Mouse (Mus musculus) midbrain, embryonic 15.5 days (tissue): ENCODE results near the gene Wipf2. TPM values are rescaled to one million over a fixed set of nuclear protein-coding genes. Genes with fewer than 3 reads are reported as not detected.
A peak's percentile ranks its signal among the peaks of the same experiment; 100 is the strongest.

Experiments used
- ATAC-seq: fragments of 200-750 bp; cut with Nextera tagmentation; replicated peaks from 2 replicates; pipeline ENCODE4 v1.8.0; 2017; ENCODE audit warnings: moderate TSS enrichment
- H3K27ac ChIP-seq: fragments of 300-500 bp; sonication (generic); 2 replicates; pipeline ENCODE4 v1.5.1; 2015; ENCODE audit warnings: mild to moderate bottlenecking, inconsistent platforms
- H3K27me3 ChIP-seq: fragments of 300-500 bp; sonication (generic); replicated peaks from 2 replicates; pipeline ENCODE4 v1.6.1; 2015; ENCODE audit warnings: inconsistent platforms
- H3K36me3 ChIP-seq: fragments of 300-500 bp; sonication (generic); replicated peaks from 2 replicates; pipeline ENCODE4 v1.6.1; 2015; ENCODE audit warnings: inconsistent platforms
- H3K4me1 ChIP-seq: fragments of 300-500 bp; sonication (generic); 2 replicates; pipeline ENCODE4 v1.6.1; 2015; ENCODE audit warnings: inconsistent platforms
- H3K4me2 ChIP-seq: fragments of 300-500 bp; sonication (generic); 2 replicates; pipeline ENCODE4 v1.6.1; 2015; ENCODE audit warnings: inconsistent platforms, mild to moderate bottlenecking, moderate library complexity
- H3K4me3 ChIP-seq: fragments of 300-500 bp; sonication (generic); 2 replicates; pipeline ENCODE4 v1.5.1; 2015; ENCODE audit warnings: mild to moderate bottlenecking, inconsistent platforms
- H3K9ac ChIP-seq: fragments of 300-500 bp; sonication (generic); 2 replicates; pipeline ENCODE4 v1.6.1; 2015; ENCODE audit warnings: mild to moderate bottlenecking, inconsistent platforms
- H3K9me3 ChIP-seq: fragments of 300-500 bp; sonication (generic); 2 replicates; pipeline ENCODE4 v1.6.1; 2016; ENCODE audit warnings: inconsistent platforms
- WGBS: fragments of 180-500 bp; shearing (Covaris S2); methylation state at CpG from one replicate; pipeline ENCODE4 v1.1.7; 2015; ENCODE audit warnings: mixed read lengths; 5-methylcytosine and 5-hydroxymethylcytosine counted together
- polyA plus RNA-seq: library from polyadenylated mRNA; unstranded; fragments of >200 nt; fragmentation: Nextera tagmentation; extraction: Ambion mirVana; gene quantifications from 2 replicates; pipeline ENCODE4 v1.2.1, GENCODE M21; 2015

Gene Wipf2
- polyA plus RNA-seq, 1 experiment from 2014 or later: 4.9 TPM

GRCm38 (mm10) chr11:98837917-98838316, 25.5 kb upstream of the Wipf2 start:
- H3K36me3 ChIP-seq: peaks cover 6% of the 10 kb centered on the region
- no peaks in the 10 kb centered on the region for H3K27me3 ChIP-seq
- peak overlapping the region; percentile 59 for H3K4me3 ChIP-seq
- no peaks in the 10 kb centered on the region for H3K9me3 ChIP-seq
- H3K4me2 ChIP-seq: peak overlapping the region; percentile 85
- H3K9ac ChIP-seq: peak overlapping the region; percentile 70; the same call in 1 of the 2 replicates
- H3K4me1 ChIP-seq: peaks cover 28% of the 10 kb centered on the region
- WGBS: 47% methylated on average over 11 of the region's 11 CpGs
- no peak overlapping the region for H3K27ac ChIP-seq
- no peak for ATAC-seq

DNA sequence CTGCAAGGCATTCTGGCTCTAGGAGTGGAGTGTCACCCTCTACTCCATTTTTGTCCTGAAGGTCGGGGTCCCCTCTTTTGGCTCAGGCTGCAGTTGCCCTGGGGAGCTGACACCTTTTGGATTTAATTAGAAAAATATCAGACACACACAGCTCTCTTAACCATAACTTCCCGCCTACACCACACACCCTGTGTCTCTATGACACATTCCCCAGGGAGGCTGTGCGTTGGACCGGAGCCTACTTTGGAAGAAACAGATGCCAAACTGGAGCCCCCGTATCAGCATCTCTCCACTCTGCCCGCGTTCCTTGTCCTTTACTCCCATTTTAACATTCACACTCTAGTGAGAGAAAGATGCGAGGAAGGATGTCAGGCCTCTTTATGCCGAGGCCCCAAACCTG, 24.9 kb upstream of the Wipf2 start:
- Histone ChIP-seq H3K4me1 (peaks cover 28% of the 10 kb centered on the region), H3K27ac (no peak overlapping the region), H3K9ac (no peak overlapping the region), H3K27me3 (no peaks in the 10 kb centered on the region), H3K4me3 (no peak overlapping the region), H3K9me3 (no peaks in the 10 kb centered on the region), H3K36me3 (0 out of 2 replicates have a peak, but pooled peaks cover under 1% of the 10 kb centered on the region), H3K4me2 (peak overlapping the region; percentile 85)
- WGBS: 67% methylated on average over 9 of the region's 9 CpGs
- ATAC-seq: no peak

GRCm38 (mm10) chr11:98839402-98839801, 24.0 kb upstream of the Wipf2 start:
- H3K27ac ChIP-seq: no peak overlapping the region
- no peak overlapping the region for H3K4me2 ChIP-seq
- H3K27me3 ChIP-seq: no peaks in the 10 kb centered on the region
- H3K36me3 ChIP-seq: no peaks in the 10 kb centered on the region
- H3K9ac ChIP-seq: no peak overlapping the region
- ATAC-seq: no peak
- peaks cover 28% of the 10 kb centered on the region for H3K4me1 ChIP-seq
- no peak overlapping the region for H3K4me3 ChIP-seq
- H3K9me3 ChIP-seq: no peaks in the 10 kb centered on the region
- 61% methylated on average over 6 of the region's 6 CpGs for WGBS

DNA sequence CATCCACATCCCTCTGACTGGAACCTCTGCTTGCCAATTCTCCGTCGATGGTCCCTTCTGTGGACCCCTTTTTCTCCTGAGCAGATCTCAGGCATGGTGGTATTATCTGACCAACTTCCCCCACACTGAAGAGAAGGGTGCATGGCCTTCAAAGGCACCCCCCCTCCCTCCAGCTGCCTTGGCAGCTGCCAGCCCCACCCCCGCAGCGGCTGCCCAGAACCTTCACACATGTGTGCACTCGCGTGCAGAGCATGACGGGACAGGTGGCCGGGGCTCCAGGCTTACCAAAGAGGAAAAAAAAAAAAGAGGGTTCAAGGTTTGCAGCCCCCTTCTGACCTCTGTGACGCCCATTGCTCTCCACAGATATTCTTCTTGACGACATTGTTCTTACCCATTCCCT, 23.5 kb upstream of the Wipf2 start:
- Histone ChIP-seq H3K4me2 (no peak overlapping the region), H3K9me3 (no peaks in the 10 kb centered on the region), H3K9ac (no peak overlapping the region), H3K36me3 (no peaks in the 10 kb centered on the region), H3K27me3 (no peaks in the 10 kb centered on the region), H3K4me3 (no peak overlapping the region), H3K4me1 (peaks cover 27% of the 10 kb centered on the region), H3K27ac (no peak overlapping the region)
- ATAC-seq: no peak
- 72% methylated on average over 10 of the region's 10 CpGs for WGBS

GRCm38 (mm10) chr11:98846016-98846415, 17.4 kb upstream of the Wipf2 start:
- Histone ChIP-seq H3K27me3 (no peaks in the 10 kb centered on the region), H3K9ac (no peak overlapping the region), H3K4me2 (no peak overlapping the region), H3K4me1 (peaks cover 19% of the 10 kb centered on the region), H3K27ac (no peak overlapping the region), H3K9me3 (no peaks in the 10 kb centered on the region), H3K4me3 (no peak overlapping the region), H3K36me3 (no peaks in the 10 kb centered on the region)
- no peak for ATAC-seq
- WGBS: 54% methylated on average over 13 of the region's 13 CpGs

- Histone ChIP-seq H3K27me3 (no peaks in the 10 kb centered on the region), H3K36me3 (no peaks in the 10 kb centered on the region), H3K9me3 (no peaks in the 10 kb centered on the region), H3K4me3 (no peak overlapping the region), H3K9ac (no peak overlapping the region), H3K4me1 (peaks cover 20% of the 10 kb centered on the region), H3K4me2 (no peak overlapping the region), H3K27ac (no peak overlapping the region)
- no peak for ATAC-seq
- 70% methylated on average over 19 of the region's 19 CpGs for WGBS
These were observed 16.4 kb upstream of the Wipf2 start for GRCm38 (mm10) chr11:98846865-98847604.

- H3K4me1 ChIP-seq: peaks cover 20% of the 10 kb centered on the region
- H3K27me3 ChIP-seq: no peaks in the 10 kb centered on the region
- H3K4me2 ChIP-seq: no peak overlapping the region
- H3K4me3 ChIP-seq: no peak overlapping the region
- WGBS: 10% methylated on average over 19 of the region's 19 CpGs
- no peaks in the 10 kb centered on the region for H3K36me3 ChIP-seq
- no peak overlapping the region for H3K9ac ChIP-seq
- H3K27ac ChIP-seq: no peak overlapping the region
- ATAC-seq: no peak
- H3K9me3 ChIP-seq: no peaks in the 10 kb centered on the region
These were observed 14.1 kb upstream of the Wipf2 start for GRCm38 (mm10) chr11:98849196-98849894.

DNA sequence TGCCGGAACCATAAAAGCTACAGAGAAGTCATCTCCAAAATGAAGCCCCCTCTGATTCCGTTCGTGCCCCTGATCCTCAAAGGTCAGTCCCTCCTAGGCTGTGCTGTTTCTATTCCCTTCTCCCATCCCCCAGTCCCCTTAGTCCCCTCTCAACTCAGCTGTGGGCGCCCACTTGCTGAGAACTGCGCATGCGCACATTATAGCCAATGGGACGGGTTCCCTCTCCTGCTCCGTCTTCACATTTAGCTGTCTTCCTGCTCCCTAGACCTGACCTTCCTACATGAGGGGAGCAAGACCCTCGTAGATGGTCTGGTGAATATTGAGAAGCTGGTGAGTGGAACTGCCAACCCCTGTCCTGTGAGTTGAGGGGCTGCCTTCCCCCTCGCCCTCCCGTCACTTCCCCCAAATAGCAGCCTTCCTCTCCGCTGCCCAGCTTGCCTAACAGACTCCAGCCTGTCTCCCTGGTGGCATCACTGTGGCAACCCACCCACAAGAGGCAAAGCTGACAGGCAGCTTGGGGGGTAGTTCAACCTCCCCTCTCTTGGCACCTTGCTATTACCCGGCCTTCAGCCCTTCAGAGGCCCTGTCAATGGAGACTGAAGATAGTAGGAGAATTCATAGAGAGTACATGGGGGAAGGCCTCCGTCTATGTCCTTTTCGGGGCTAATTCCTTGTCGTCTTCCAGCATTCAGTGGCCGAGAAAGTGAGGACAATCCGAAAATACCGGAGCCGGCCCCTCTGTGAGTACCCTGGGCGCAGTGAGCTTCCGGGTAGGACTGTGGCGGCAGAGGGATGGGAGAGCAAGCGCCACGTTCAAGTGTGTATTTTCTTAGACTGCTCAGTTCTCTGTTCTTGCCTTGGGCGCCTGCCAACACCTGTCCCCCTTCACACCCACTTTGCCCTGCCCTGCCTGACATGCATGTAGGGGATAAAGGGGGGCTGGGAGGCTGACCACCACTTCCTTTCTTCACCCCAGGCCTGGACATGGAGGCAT, 13.0 kb upstream of the Wipf2 start:
- H3K36me3 ChIP-seq: no peaks in the 10 kb centered on the region
- peak; percentile 57; the same call in 1 of the 2 replicates for ATAC-seq
- H3K4me1 ChIP-seq: peaks cover 20% of the 10 kb centered on the region
- peak overlapping the region; percentile 37 for H3K4me2 ChIP-seq
- H3K27ac ChIP-seq: 0 out of 2 replicates have a peak overlapping the region, but pooled peaks have one; percentile 44
- no peaks in the 10 kb centered on the region for H3K27me3 ChIP-seq
- WGBS: 58% methylated on average over 26 of the region's 26 CpGs
- peak overlapping the region; percentile 18; the same call in 1 of the 2 replicates for H3K4me3 ChIP-seq
- peak overlapping the region; percentile 19; the same call in 1 of the 2 replicates for H3K9ac ChIP-seq
- no peaks in the 10 kb centered on the region for H3K9me3 ChIP-seq

DNA sequence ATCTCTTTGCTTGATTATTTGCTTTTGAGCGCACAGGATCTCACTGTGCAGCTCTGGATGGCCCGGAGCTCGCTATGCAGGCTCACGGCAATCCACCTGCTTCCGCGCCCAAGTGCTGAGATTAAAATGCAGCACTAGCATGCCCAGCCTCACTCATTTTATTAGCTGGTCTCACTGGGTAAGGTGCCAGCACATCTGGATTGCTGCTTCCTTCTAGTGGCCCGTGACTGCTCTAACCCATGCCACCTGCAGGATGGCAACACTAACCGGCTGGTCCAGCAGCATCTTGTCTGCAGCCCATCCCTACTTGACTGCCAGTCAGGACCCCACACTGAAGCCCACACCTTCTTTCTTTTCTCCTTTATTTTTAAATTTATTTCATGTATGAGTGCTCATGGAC, 9.3 kb upstream of the Wipf2 start:
- ATAC-seq: no peak
- no peaks in the 10 kb centered on the region for H3K27me3 ChIP-seq
- WGBS: 82% methylated on average over 8 of the region's 8 CpGs
- no peaks in the 10 kb centered on the region for H3K9me3 ChIP-seq
- peaks cover 18% of the 10 kb centered on the region for H3K4me1 ChIP-seq
- H3K9ac ChIP-seq: no peak overlapping the region
- no peak overlapping the region for H3K4me3 ChIP-seq
- no peak overlapping the region for H3K27ac ChIP-seq
- no peak overlapping the region for H3K4me2 ChIP-seq
- H3K36me3 ChIP-seq: no peaks in the 10 kb centered on the region

GRCm38 (mm10) chr11:98854659-98855058, 8.8 kb upstream of the Wipf2 start:
- Histone ChIP-seq H3K9me3 (no peaks in the 10 kb centered on the region), H3K27me3 (no peaks in the 10 kb centered on the region), H3K27ac (no peak overlapping the region), H3K4me3 (no peak overlapping the region), H3K4me2 (no peak overlapping the region), H3K4me1 (peaks cover 13% of the 10 kb centered on the region; the same call in 1 of the 2 replicates), H3K36me3 (no peaks in the 10 kb centered on the region), H3K9ac (no peak overlapping the region)
- 93% methylated on average over 2 of the region's 2 CpGs for WGBS
- ATAC-seq: no peak

GRCm38 (mm10) chr11:98858759-98859731, 4.4 kb upstream of the Wipf2 start:
- Histone ChIP-seq H3K4me2 (no peak overlapping the region), H3K9ac (no peak overlapping the region), H3K4me1 (peaks cover 5% of the 10 kb centered on the region; the same call in 1 of the 2 replicates), H3K27ac (no peak overlapping the region), H3K27me3 (no peaks in the 10 kb centered on the region), H3K4me3 (no peak overlapping the region), H3K9me3 (no peaks in the 10 kb centered on the region), H3K36me3 (no peaks in the 10 kb centered on the region)
- WGBS: 34% methylated on average over 14 of the region's 14 CpGs
- ATAC-seq: no peak
